ENCODE assay signal across 15 mouse cellular contexts in the genomic region with DNA sequence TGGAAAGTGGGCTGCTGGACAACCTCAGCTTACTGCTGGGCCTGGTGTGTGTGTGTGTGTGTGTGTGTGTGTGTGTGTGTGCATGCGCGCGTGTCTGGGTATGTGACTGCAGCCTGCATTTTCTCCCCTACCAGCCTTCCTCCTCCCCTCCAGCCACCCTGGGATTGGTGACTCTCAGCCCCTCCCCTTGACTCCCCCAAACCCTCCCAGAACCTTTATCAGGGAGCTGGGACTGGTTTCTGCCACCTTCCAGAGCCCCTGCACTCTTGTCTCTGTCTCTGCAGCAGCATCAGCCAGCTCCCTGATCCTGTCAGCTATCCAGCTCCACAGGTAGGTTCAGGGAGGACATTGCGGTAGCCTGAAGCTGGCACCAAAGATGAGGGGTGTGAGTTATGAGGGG. TPM values are rescaled to one million over a fixed set of nuclear protein-coding genes. Genes with fewer than 3 reads are reported as not detected.
"Had no signal": no experiment of that assay in that cellular context is flagged by ENCODE, and none has a peak within 500 bp of the region (broad histone marks: within the 10 kb centered on the region; RNA-seq: fewer than 3 reads in every experiment).

No protein-coding gene starts in this region.

- H3K4me3 ChIP-seq: intestine, embryonic 15.5 days; kidney, embryonic 15.5 days; left cerebral cortex, adult 2 months; limb, embryonic 12.5 days; midbrain, embryonic 10.5 days; myocyte; neural tube, embryonic 12.5 days; stomach, embryonic 15.5 days had no signal

- DNase-seq: kidney, adult 18-20 months; kidney, postnatal 14 days; midbrain, embryonic 14.5 days; thymus, postnatal 14 days had no signal

- H3K4me2 ChIP-seq: intestine, embryonic 15.5 days; kidney, embryonic 15.5 days; limb, embryonic 12.5 days; neural tube, embryonic 12.5 days; stomach, embryonic 15.5 days had no signal

- H3K27ac ChIP-seq: intestine, embryonic 15.5 days; kidney, embryonic 15.5 days; left cerebral cortex, adult 2 months; limb, embryonic 12.5 days; midbrain, embryonic 10.5 days; neural tube, embryonic 12.5 days; stomach, embryonic 15.5 days had no signal

- H3K9ac ChIP-seq: intestine, embryonic 15.5 days; kidney, embryonic 15.5 days; limb, embryonic 12.5 days; neural tube, embryonic 12.5 days; stomach, embryonic 15.5 days had no signal

- H3K36me3 ChIP-seq: intestine, embryonic 15.5 days; kidney, embryonic 15.5 days; limb, embryonic 12.5 days; midbrain, embryonic 10.5 days; neural tube, embryonic 12.5 days; stomach, embryonic 15.5 days had no signal

- H3K27me3 ChIP-seq: stomach, embryonic 15.5 days had no signal

- H3K9me3 ChIP-seq: intestine, embryonic 15.5 days; kidney, embryonic 15.5 days; limb, embryonic 12.5 days; midbrain, embryonic 10.5 days; neural tube, embryonic 12.5 days; stomach, embryonic 15.5 days had no signal

- ATAC-seq: intestine, embryonic 15.5 days had no signal

RNA-seq across cellular contexts. Expression of gene Tac2, which starts 0.9 kb away (rescaled TPM):
- total RNA-seq: liver, adult 2 months; neutrophil, adult 5-6 weeks had no signal
- polyA plus RNA-seq: liver, adult 2 months; lung, embryonic 16.5 days; midbrain, embryonic 10.5 days; midbrain, embryonic 14.5 days had no signal

RNA-seq across cellular contexts. Expression of gene Myo1a, which starts 20.2 kb away (rescaled TPM):
- polyA plus RNA-seq: midbrain, embryonic 14.5 days had no signal

RNA-seq across cellular contexts. Expression of gene Rdh1, which starts 34.4 kb away (rescaled TPM):
- polyA plus RNA-seq: intestine, embryonic 15.5 days; limb, embryonic 12.5 days; lung, embryonic 16.5 days; midbrain, embryonic 14.5 days had no signal
